Comparison of ENCODE assay signal across 8 mouse cellular contexts in genomic region chr19:44296186-44296585, GRCm38 (mm10). TPM values are rescaled to one million over a fixed set of nuclear protein-coding genes. Genes with fewer than 3 reads are reported as not detected.
DNase-seq lines count a peak whose midpoint lies in the region; ATAC-seq and TF ChIP-seq lines count a peak whose summit lies in the region.

No protein-coding gene starts in this region.

- peak overlapping the region; percentile 8 for H3ac ChIP-seq in C2C12 (ENCODE audit: control insufficient read depth, insufficient read length, low read depth)

- no peak overlapping the region for H3K27ac ChIP-seq in forebrain, postnatal 0 days (ENCODE audit: low read depth, low read length)
- H3K27ac ChIP-seq in midbrain, embryonic 11.5 days (ENCODE audit: low read depth, low read length), result no peak overlapping the region

- H3K27me3 ChIP-seq in C2C12 (ENCODE audit: control insufficient read depth, insufficient read depth, insufficient read length), result no peaks in the 10 kb centered on the region
- H3K27me3 ChIP-seq in forebrain, postnatal 0 days (ENCODE audit: insufficient read depth, low read length), result no peaks in the 10 kb centered on the region
- no peaks in the 10 kb centered on the region for H3K27me3 ChIP-seq in midbrain, embryonic 11.5 days (ENCODE audit: control insufficient read depth, insufficient read depth, low read length)

- WGBS in forebrain, postnatal 0 days, result 10% methylated on average over 7 of the region's 7 CpGs
- WGBS in midbrain, embryonic 11.5 days, result 39% methylated on average over 7 of the region's 7 CpGs

- H3K4me1 ChIP-seq in forebrain, postnatal 0 days (ENCODE audit: insufficient read depth), result peaks cover 38% of the 10 kb centered on the region
- H3K4me1 ChIP-seq in midbrain, embryonic 11.5 days (ENCODE audit: control insufficient read depth, insufficient read depth, low read length), result peaks cover 56% of the 10 kb centered on the region

- H3K79me2 ChIP-seq in C2C12 (ENCODE audit: control insufficient read depth, insufficient read depth), result peaks cover 74% of the 10 kb centered on the region

- H3K4me3 ChIP-seq in C2C12 (ENCODE audit: insufficient read depth, poor library complexity, severe bottlenecking), result peak overlapping the region; percentile 85
- peak overlapping the region; percentile 95 for H3K4me3 ChIP-seq in forebrain, postnatal 0 days (ENCODE audit: low read depth, low read length)
- H3K4me3 ChIP-seq in midbrain, embryonic 11.5 days (ENCODE audit: low read depth, low read length), result peak overlapping the region; percentile 95

- peak overlapping the region; percentile 98 for H3K4me2 ChIP-seq in forebrain, postnatal 0 days (ENCODE audit: low read depth)
- peak overlapping the region; percentile 100 for H3K4me2 ChIP-seq in midbrain, embryonic 11.5 days

- peak overlapping the region; percentile 98 for H3K9ac ChIP-seq in forebrain, postnatal 0 days
- H3K9ac ChIP-seq in midbrain, embryonic 11.5 days (ENCODE audit: low read length), result peak overlapping the region; percentile 99

- no peaks in the 10 kb centered on the region for H3K9me3 ChIP-seq in forebrain, postnatal 0 days (ENCODE audit: low read length)
- H3K9me3 ChIP-seq in midbrain, embryonic 11.5 days (ENCODE audit: control insufficient read depth, low read length), result no peaks in the 10 kb centered on the region

- peaks cover 67% of the 10 kb centered on the region for H3K79me3 ChIP-seq in C2C12 (ENCODE audit: low read depth)

- no peak for TF ChIP-seq CTCF in C2C12 (IDR thresholded peaks at IDR 0.05; ENCODE audit: control insufficient read depth, insufficient read depth, insufficient read length)
- TF ChIP-seq CTCF in forebrain, postnatal 0 days (IDR thresholded peaks at IDR 0.05; ENCODE audit: low read depth), result no peak

- DNase-seq in cerebellum, adult 9-10 months, result peak; percentile 53
- DNase-seq in cerebellum, postnatal 4 days (ENCODE audit: low spot score in 2 of 2), result no peak
- DNase-seq in forebrain, postnatal 0 days, result no peak
- no peak for DNase-seq in midbrain, embryonic 11.5 days (ENCODE audit: low spot score, missing footprints)
- DNase-seq in spleen, postnatal 14 days (ENCODE audit: low spot score in 2 of 2), result no peak
- DNase-seq in ovary, postnatal 10 days (ENCODE audit: low spot score), result no peak
- no peak for DNase-seq in kidney, adult 8-10 months

- peaks cover 63% of the 10 kb centered on the region for H3K36me3 ChIP-seq in C2C12 (ENCODE audit: control insufficient read depth, insufficient read depth)
- peaks cover 34% of the 10 kb centered on the region for H3K36me3 ChIP-seq in forebrain, postnatal 0 days (ENCODE audit: insufficient read depth)
- H3K36me3 ChIP-seq in midbrain, embryonic 11.5 days (ENCODE audit: control insufficient read depth, insufficient read depth, low read length), result peaks cover 56% of the 10 kb centered on the region

- ATAC-seq in forebrain, postnatal 0 days, result no peak
- ATAC-seq in midbrain, embryonic 11.5 days (ENCODE audit: low FRiP score), result no peak

TF ChIP-seq in C2C12, 6 proteins besides CTCF, POLR2A, EP300 and RAD21:
- no peak for TF ChIP-seq MYOG (IDR thresholded peaks at IDR 0.05; ENCODE audit: control insufficient read depth, extremely low read depth, insufficient read length)
- TF ChIP-seq MAX (IDR thresholded peaks at IDR 0.05), result no peak
- no peak for TF ChIP-seq FOSL1 (IDR thresholded peaks at IDR 0.05; ENCODE audit: insufficient read depth, low read length, poor library complexity, severe bottlenecking)
- TF ChIP-seq USF1 (IDR thresholded peaks at IDR 0.05; ENCODE audit: low read depth), result no peak
- no peak for TF ChIP-seq MYOD1 (IDR thresholded peaks at IDR 0.05; ENCODE audit: control insufficient read depth, insufficient read length, low read depth)
- TF ChIP-seq CEBPB (IDR thresholded peaks at IDR 0.05; ENCODE audit: low read depth), result no peak

RNA-seq across cellular contexts. Expression of gene Scd2, which starts 2.7 kb away (rescaled TPM):
- polyA plus RNA-seq in C2C12 (2012; fragmentation: generic; extraction: Trizol), result 144 TPM
- total RNA-seq in forebrain, postnatal 0 days (2014; rRNA removed), result 540 and 696 TPM in 2 replicates
- 162 and 210 TPM in 2 replicates for polyA plus RNA-seq in forebrain, postnatal 0 days (2015; fragmentation: Nextera tagmentation; extraction: Ambion mirVana)
- 353 and 358 TPM in 2 replicates for polyA plus RNA-seq in midbrain, embryonic 11.5 days (2014; fragmentation: Nextera tagmentation; extraction: Ambion mirVana)

RNA-seq across cellular contexts. Expression of gene Scd4, which starts 36.7 kb away (rescaled TPM):
- polyA plus RNA-seq in C2C12 (2012; fragmentation: generic; extraction: Trizol), result 0.05 TPM
- total RNA-seq in forebrain, postnatal 0 days (2014; rRNA removed), result 0.23 and 0.43 TPM in 2 replicates
- polyA plus RNA-seq in forebrain, postnatal 0 days (2015; fragmentation: Nextera tagmentation; extraction: Ambion mirVana), result 0.11 and 0.25 TPM in 2 replicates
- 0.06 TPM in 1 of 2 replicates, not detected in the other for polyA plus RNA-seq in midbrain, embryonic 11.5 days (2014; fragmentation: Nextera tagmentation; extraction: Ambion mirVana)
